Mouse (Mus musculus) kidney, embryonic 14.5 days (tissue): ENCODE measurements around the gene Foxred2. TPM values are rescaled to one million over a fixed set of nuclear protein-coding genes. Genes with fewer than 3 reads are reported as not detected.

ENCODE experiments used
- ATAC-seq: fragments of 200-750 bp; cut with Nextera tagmentation; 2 replicates; pipeline ENCODE4 v1.8.0; 2017; ENCODE audit warnings: moderate number of reproducible peaks, mild to moderate bottlenecking, moderate TSS enrichment, moderate library complexity; ENCODE audit not compliant: low FRiP score, low TSS enrichment
- H3K27ac ChIP-seq: fragments of 300-500 bp; sonication (generic); 2 replicates; pipeline ENCODE4 v1.5.1; 2014; ENCODE audit warnings: low read depth, mild to moderate bottlenecking, low read length, moderate library complexity, mixed read lengths
- H3K27me3 ChIP-seq: fragments of 300-500 bp; sonication (generic); 2 replicates; pipeline ENCODE4 v1.6.1; 2014; ENCODE audit warnings: mild to moderate bottlenecking, low read length; ENCODE audit not compliant: control insufficient read depth, insufficient read depth
- H3K36me3 ChIP-seq: fragments of 300-500 bp; sonication (generic); 2 replicates; pipeline ENCODE4 v1.6.1; 2014; ENCODE audit warnings: low read length, mixed read lengths; ENCODE audit not compliant: control insufficient read depth, insufficient read depth
- H3K4me1 ChIP-seq: fragments of 300-500 bp; sonication (generic); 2 replicates; pipeline ENCODE4 v1.6.1; 2014; ENCODE audit warnings: low read length, mixed read lengths; ENCODE audit not compliant: control insufficient read depth, insufficient read depth
- H3K4me2 ChIP-seq: fragments of 300-500 bp; sonication (generic); replicated peaks from 2 replicates; pipeline ENCODE4 v1.6.1; 2014; ENCODE audit warnings: low read depth, mild to moderate bottlenecking, low read length
- H3K4me3 ChIP-seq: fragments of 300-500 bp; sonication (generic); 2 replicates; pipeline ENCODE4 v1.5.1; 2014; ENCODE audit warnings: mild to moderate bottlenecking, low read length
- H3K9ac ChIP-seq: fragments of 300-500 bp; sonication (generic); 2 replicates; pipeline ENCODE4 v1.6.1; 2014; ENCODE audit warnings: low read depth, mild to moderate bottlenecking, low read length, moderate library complexity
- H3K9me3 ChIP-seq: fragments of 300-500 bp; sonication (generic); 2 replicates; pipeline ENCODE4 v1.6.1; 2016; ENCODE audit warnings: low read length; ENCODE audit not compliant: control insufficient read depth
- WGBS: fragments of 180-500 bp; shearing (Covaris S2); extraction: QIAGEN DNeasy Blood & Tissue Kit; methylation state at CpG from one replicate; pipeline ENCODE4 v1.1.7; 2014; 5-methylcytosine and 5-hydroxymethylcytosine counted together
- polyA plus RNA-seq: library from polyadenylated mRNA; unstranded; fragments of >200 nt; fragmentation: Nextera tagmentation; extraction: Ambion mirVana; gene quantifications from 2 replicates; pipeline ENCODE4 v1.2.1, GENCODE M21; 2014

Foxred2 gene
- polyA plus RNA-seq, 1 experiment from 2014 or later = 6.2 TPM

DNA sequence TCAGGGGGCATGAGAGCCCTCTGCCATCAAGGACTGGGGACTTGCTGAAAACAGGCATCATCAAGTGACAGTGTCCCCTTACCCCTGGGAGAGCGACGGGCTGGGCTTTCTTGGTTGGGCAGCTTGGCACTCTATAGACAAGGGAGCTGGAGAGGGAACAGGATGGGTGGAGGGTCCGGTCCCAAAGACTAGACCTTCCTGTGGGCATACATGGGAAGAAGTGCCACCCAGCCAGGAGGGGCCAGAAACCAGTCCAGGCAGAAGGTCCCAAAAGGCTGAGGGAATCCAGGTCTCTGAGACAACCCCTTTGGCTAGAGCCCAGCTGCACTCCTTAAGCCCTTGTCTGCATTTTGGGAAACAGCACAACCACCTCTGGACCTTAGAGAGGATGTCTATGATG, 42.0 kb downstream of the Foxred2 start:
- Histone ChIP-seq H3K27ac (no peak overlapping the region), H3K9me3 (no peaks in the 10 kb centered on the region), H3K4me2 (no peak overlapping the region), H3K4me3 (no peak overlapping the region), H3K27me3 (no peaks in the 10 kb centered on the region), H3K36me3 (peaks cover 38% of the 10 kb centered on the region), H3K9ac (no peak overlapping the region), H3K4me1 (peaks cover 10% of the 10 kb centered on the region)
- WGBS = 96% methylated on average over 3 of the region's 3 CpGs
- no peak for ATAC-seq

DNA sequence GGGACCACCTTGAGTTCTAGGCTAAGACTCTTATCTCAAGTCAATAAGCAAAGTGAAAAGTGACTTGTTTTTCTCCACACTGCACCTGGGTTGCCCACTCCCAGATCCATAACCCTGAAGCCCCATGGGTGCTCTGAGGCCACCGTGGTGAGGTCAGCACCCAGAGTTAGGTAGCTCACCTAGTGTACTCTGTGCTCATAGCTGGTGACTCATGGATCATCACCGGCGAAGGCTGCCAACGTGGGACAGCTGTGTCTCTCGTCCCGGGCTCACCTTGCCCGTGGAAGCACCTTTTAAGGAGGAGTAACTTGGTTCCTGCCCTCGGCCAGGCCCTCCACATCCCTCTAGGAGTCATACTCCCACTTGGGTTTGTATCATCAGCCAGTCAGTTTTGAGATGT, 43.5 kb downstream of the Foxred2 start:
- Histone ChIP-seq H3K36me3 (peaks cover 37% of the 10 kb centered on the region), H3K4me2 (no peak overlapping the region), H3K9ac (no peak overlapping the region), H3K4me3 (no peak overlapping the region), H3K27ac (0 out of 2 replicates have a peak overlapping the region, but pooled peaks have one; percentile 8), H3K9me3 (no peaks in the 10 kb centered on the region), H3K27me3 (no peaks in the 10 kb centered on the region), H3K4me1 (peaks cover 15% of the 10 kb centered on the region)
- ATAC-seq = no peak
- WGBS = 84% methylated on average over 8 of the region's 8 CpGs

DNA sequence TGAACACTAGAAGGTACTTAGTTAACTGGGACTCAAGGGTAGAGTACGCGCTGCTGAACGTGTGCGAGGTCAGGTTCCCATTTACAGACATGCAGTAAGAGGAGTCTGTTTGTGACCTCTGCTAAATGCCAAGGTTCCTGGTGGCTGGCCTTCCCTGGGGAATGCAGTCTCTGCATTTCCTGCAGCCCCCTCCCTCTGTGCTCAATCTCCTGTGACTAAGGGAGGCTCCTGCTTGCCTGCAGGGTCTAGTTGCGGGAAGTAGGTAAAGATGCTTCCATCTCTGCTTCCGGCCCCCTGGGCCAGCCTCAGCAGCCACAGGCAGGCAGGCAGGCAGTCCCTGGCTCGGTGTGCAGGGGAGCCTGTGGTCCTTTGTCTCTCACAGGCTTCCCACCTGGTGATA, 43.9 kb downstream of the Foxred2 start:
- Histone ChIP-seq H3K27ac (peak overlapping the region; percentile 8; the same call in 1 of the 2 replicates), H3K4me3 (no peak overlapping the region)
- ATAC-seq = no peak

GRCm38 (mm10) chr15:77912048-77912447, 44.5 kb downstream of the Foxred2 start:
- 0 out of 2 replicates have a peak overlapping the region, but pooled peaks have one; percentile 8 for H3K27ac ChIP-seq
- WGBS = 41% methylated on average over 5 of the region's 5 CpGs
- ATAC-seq = no peak
- H3K36me3 ChIP-seq = peaks cover 33% of the 10 kb centered on the region
- H3K4me2 ChIP-seq = no peak overlapping the region
- H3K4me3 ChIP-seq = no peak overlapping the region
- H3K4me1 ChIP-seq = peaks cover 15% of the 10 kb centered on the region
- no peaks in the 10 kb centered on the region for H3K9me3 ChIP-seq
- H3K27me3 ChIP-seq = no peaks in the 10 kb centered on the region
- no peak overlapping the region for H3K9ac ChIP-seq

More for the DNA sequence above, 43.9 kb downstream of the Foxred2 start:
- peaks cover 34% of the 10 kb centered on the region for H3K36me3 ChIP-seq
- WGBS = 38% methylated on average over 7 of the region's 7 CpGs
- H3K9ac ChIP-seq = no peak overlapping the region
- H3K4me2 ChIP-seq = no peak overlapping the region
- no peaks in the 10 kb centered on the region for H3K27me3 ChIP-seq
- no peaks in the 10 kb centered on the region for H3K9me3 ChIP-seq
- peaks cover 15% of the 10 kb centered on the region for H3K4me1 ChIP-seq

- Histone ChIP-seq H3K27ac (no peak overlapping the region), H3K9me3 (no peaks in the 10 kb centered on the region), H3K36me3 (peaks cover 26% of the 10 kb centered on the region), H3K4me2 (no peak overlapping the region), H3K4me3 (no peak overlapping the region), H3K4me1 (peaks cover 24% of the 10 kb centered on the region), H3K27me3 (no peaks in the 10 kb centered on the region), H3K9ac (no peak overlapping the region)
- ATAC-seq = no peak
- 21% methylated on average over 2 of the region's 2 CpGs for WGBS
These were observed 45.5 kb downstream of the Foxred2 start for GRCm38 (mm10) chr15:77911065-77911464.

DNA sequence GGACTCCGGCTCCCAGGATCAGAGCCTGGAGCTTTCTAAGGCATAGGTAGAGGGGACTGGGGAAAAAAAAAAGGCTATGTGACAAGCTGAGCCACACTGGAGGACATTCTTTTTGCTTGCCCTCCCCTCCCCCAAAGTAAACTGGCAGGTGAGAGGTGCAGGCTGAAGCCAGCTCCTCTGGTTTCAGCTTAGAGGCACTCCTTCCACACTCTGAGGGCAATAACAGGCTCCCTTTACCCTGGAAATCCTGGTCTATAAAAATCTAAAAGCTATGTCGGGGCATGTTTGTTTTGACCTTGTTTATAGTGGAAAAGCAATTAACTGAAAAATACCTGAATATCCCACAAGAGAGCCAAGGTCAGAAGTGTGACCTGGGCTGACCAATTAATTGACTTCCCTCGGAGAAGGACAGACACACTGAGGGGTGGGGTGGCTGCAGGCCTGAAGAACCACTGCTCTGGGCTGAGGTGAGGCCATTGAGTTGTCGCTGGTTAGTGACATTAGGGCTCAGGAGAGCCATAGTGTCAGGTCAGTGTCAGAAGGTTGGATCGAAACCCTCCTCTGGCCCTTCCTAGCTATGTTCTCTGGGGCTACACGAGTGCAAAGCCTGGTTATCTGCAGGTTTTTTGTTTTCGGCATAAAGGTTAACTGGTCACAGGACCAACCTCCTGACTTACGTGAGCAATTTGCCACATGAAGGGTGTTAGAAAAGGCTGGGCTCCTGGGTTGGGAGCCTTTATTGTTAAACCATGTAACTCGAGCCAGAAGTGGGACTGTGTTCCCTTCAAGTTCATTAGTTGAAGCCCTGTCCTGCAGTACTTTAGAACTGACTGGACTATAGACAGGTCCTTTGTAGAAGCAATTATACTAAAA, 48.6 kb downstream of the Foxred2 start:
- no peak overlapping the region for H3K4me2 ChIP-seq
- H3K4me3 ChIP-seq = no peak overlapping the region
- ATAC-seq = no peak
- H3K27me3 ChIP-seq = no peaks in the 10 kb centered on the region
- H3K27ac ChIP-seq = no peak overlapping the region
- H3K9me3 ChIP-seq = no peaks in the 10 kb centered on the region
- H3K9ac ChIP-seq = no peak overlapping the region
- peaks cover 45% of the 10 kb centered on the region for H3K4me1 ChIP-seq
- no peaks in the 10 kb centered on the region for H3K36me3 ChIP-seq
- 34% methylated on average over 9 of the region's 9 CpGs for WGBS

GRCm38 (mm10) chr15:77906545-77906944, 50.0 kb downstream of the Foxred2 start:
- Histone ChIP-seq H3K9ac (no peak overlapping the region), H3K4me3 (no peak overlapping the region)

DNA sequence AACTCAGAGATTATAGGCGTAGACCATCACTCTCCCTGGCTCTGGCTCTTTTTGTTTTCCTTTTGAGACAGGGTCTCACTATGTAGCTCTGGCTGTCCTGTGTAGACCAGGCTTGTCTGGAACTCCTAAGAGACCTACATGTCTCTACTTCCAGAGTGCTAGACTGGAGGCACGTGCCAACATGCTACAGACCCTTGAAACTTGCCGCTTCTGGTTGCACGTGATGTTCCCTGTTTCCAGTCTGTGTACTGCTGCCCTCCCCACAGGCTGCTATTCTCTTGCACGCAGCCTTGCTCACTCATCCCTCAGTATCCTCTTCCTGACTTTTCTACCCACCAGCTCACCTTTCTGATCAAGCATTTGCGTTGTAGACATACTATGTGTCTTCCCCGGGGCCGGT, 50.4 kb downstream of the Foxred2 start:
- peaks cover 35% of the 10 kb centered on the region for H3K4me1 ChIP-seq
- no peaks in the 10 kb centered on the region for H3K9me3 ChIP-seq
- no peak for ATAC-seq
- no peaks in the 10 kb centered on the region for H3K27me3 ChIP-seq
- H3K9ac ChIP-seq = no peak overlapping the region
- 77% methylated on average over 8 of the region's 8 CpGs for WGBS
- no peak overlapping the region for H3K4me3 ChIP-seq
- H3K36me3 ChIP-seq = no peaks in the 10 kb centered on the region
- H3K4me2 ChIP-seq = no peak overlapping the region
- no peak overlapping the region for H3K27ac ChIP-seq

More at GRCm38 (mm10) chr15:77906545-77906944, 50.0 kb downstream of the Foxred2 start:
- H3K36me3 ChIP-seq = no peaks in the 10 kb centered on the region
- H3K9me3 ChIP-seq = no peaks in the 10 kb centered on the region
- no peak overlapping the region for H3K27ac ChIP-seq
- H3K4me1 ChIP-seq = peaks cover 35% of the 10 kb centered on the region
- H3K27me3 ChIP-seq = no peaks in the 10 kb centered on the region
- WGBS = 21% methylated on average over 10 of the region's 10 CpGs
- ATAC-seq = no peak
- no peak overlapping the region for H3K4me2 ChIP-seq

- peak overlapping the region; percentile 47 for H3K4me2 ChIP-seq
- peak overlapping the region; percentile 63 for H3K27ac ChIP-seq
- H3K27me3 ChIP-seq = no peaks in the 10 kb centered on the region
- peak overlapping the region; percentile 23; the same call in 1 of the 2 replicates for H3K9ac ChIP-seq
- H3K4me3 ChIP-seq = peak overlapping the region; percentile 24; the same call in 1 of the 2 replicates
- no peaks in the 10 kb centered on the region for H3K9me3 ChIP-seq
- H3K36me3 ChIP-seq = no peaks in the 10 kb centered on the region
- H3K4me1 ChIP-seq = peaks cover 35% of the 10 kb centered on the region
- ATAC-seq = peak; percentile 87
- 7% methylated on average over 26 of the region's 26 CpGs for WGBS
These were observed 51.1 kb downstream of the Foxred2 start for GRCm38 (mm10) chr15:77905275-77905970.
